Mouse (Mus musculus): Measurements from ENCODE around the gene Gm20388. TPM values are rescaled to one million over a fixed set of nuclear protein-coding genes. Genes with fewer than 3 reads are reported as not detected.
A peak's percentile ranks its signal among the peaks of the same experiment; 100 is the strongest.
"Not testable (repeated sequence)": the region's sequence is repeated elsewhere in the genome, so short reads cannot be mapped to it uniquely, and the experiment has no call there.

The Gm20388 gene
- polyA plus RNA-seq, 1 experiment from 2014 or later: 4.4 TPM

DNA sequence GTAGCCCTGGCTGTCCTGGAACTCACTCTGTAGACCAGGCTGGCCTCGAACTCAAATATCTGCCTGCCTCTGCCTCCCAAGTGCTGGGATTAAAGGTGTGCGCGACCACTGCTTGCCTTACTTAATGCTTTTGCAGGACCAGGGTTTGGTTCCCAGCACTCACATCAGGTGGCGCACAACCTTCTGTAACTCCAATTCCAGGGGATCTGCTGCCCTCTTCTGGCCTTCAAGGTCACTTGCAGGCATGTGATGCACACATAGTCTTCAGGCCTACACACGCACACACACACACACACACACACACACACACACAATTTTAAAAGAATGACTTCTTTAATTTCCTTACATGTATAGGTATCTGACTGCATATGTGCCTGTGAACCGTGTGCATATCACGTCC, 3890.2 kb downstream of the Gm20388 start:
- Histone ChIP-seq H3K9me3 (no peaks in the 10 kb centered on the region), H3K9ac (replicated peaks) (no peak overlapping the region), H3K36me3 (no peaks in the 10 kb centered on the region), H3K27ac (no peak overlapping the region), H3K4me1 (replicated peaks) (peaks cover 7% of the 10 kb centered on the region), H3K4me3 (replicated peaks) (no peak overlapping the region), H3K4me2 (replicated peaks) (no peak overlapping the region), H3K27me3 (no peaks in the 10 kb centered on the region)
- ATAC-seq: no peak
- 97% methylated on average over 7 of the region's 7 CpGs for WGBS

DNA sequence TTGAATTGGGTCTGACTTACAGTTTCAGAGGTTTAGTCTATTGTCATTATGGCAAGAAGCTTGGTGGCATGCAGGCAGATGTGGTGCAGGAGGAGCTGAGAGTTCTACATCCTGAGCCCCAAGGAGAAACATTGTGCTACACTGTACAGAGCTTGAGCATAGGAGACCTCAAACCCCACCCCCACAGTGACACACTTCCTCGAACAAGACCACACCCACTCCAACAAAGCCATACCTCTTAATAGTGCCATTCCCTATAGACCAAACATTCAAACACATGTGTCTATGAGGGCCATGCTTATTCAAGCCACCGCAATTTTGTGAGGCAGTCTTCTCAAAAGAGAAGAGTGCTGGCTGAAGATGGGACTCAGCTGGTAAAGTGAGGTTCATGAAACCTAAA, 3890.9 kb downstream of the Gm20388 start:
- Histone ChIP-seq H3K4me1 (replicated peaks) (peaks cover 10% of the 10 kb centered on the region), H3K36me3 (no peaks in the 10 kb centered on the region), H3K4me3 (replicated peaks) (no peak overlapping the region), H3K4me2 (replicated peaks) (no peak overlapping the region), H3K9ac (replicated peaks) (no peak overlapping the region), H3K9me3 (no peaks in the 10 kb centered on the region), H3K27ac (no peak overlapping the region), H3K27me3 (no peaks in the 10 kb centered on the region)
- whole genome bisulfite sequencing: 89% methylated on average over 2 of the region's 2 CpGs
- no peak for ATAC-seq

DNA sequence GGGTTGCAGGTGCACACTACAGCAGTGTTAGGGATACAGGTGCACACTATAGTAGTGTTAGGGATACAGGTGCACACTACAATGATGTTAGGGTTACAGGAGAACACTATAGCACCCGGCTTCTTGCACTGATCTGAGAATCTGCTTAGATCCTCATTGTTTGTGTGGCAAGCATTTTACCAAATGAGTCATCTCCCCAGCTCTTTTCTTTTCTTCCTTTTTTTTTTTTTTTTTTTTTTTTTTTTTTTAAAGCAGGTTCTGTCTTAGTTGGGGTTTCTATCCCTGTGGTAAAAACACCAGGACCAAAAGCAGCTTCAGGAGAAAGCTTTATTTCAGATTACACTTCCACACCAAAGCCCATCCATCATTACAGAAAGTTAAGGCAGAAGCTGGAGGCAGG, 3893.0 kb downstream of the Gm20388 start:
- Histone ChIP-seq H3K27ac (no peak overlapping the region), H3K9ac (replicated peaks) (no peak overlapping the region), H3K4me2 (replicated peaks) (no peak overlapping the region), H3K4me1 (replicated peaks) (peaks cover 29% of the 10 kb centered on the region), H3K4me3 (replicated peaks) (no peak overlapping the region), H3K36me3 (no peaks in the 10 kb centered on the region), H3K9me3 (no peaks in the 10 kb centered on the region), H3K27me3 (no peaks in the 10 kb centered on the region)
- ATAC-seq: no peak
- WGBS: 93% methylated on average over 1 of the region's 1 CpGs

- no peak overlapping the region for H3K4me3 ChIP-seq (replicated peaks)
Measured at GRCm38 (mm10) chr8:123804586-123804985, 3893.9 kb downstream of the Gm20388 start.

DNA sequence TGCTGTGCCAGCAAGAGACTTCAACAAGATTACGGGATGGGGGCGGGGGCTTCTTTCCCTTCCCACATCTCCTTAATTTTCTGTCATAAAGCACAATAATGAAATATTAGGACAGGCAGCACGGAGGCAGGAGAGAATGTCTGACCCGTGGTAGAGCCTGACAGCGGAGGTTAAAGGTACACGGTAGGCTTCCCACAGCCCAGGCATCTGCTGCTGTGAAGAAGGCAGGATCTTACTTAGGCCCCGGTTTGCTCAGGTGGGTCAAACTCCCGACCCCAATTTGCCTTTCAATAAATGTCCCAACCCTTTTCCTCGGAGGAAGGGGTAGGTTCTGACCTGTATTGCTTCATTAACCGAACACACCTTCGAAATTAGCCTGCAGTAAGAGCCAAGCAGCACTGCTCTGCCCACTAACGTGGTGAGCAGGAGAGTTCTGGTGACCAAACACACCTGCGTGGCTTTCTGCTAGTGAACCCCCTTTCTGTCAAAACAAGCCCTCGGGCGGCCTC, 3894.6 kb downstream of the Gm20388 start:
- ATAC-seq: peak; percentile 74
- Histone ChIP-seq H3K27me3 (no peaks in the 10 kb centered on the region), H3K4me3 (replicated peaks) (peak overlapping the region; percentile 63), H3K9ac (replicated peaks) (peak overlapping the region; percentile 80), H3K9me3 (no peaks in the 10 kb centered on the region), H3K4me1 (replicated peaks) (peaks cover 34% of the 10 kb centered on the region), H3K36me3 (no peaks in the 10 kb centered on the region), H3K27ac (peak overlapping the region; percentile 79), H3K4me2 (replicated peaks) (peak overlapping the region; percentile 83)
- 11% methylated on average over 15 of the region's 15 CpGs for WGBS

More at GRCm38 (mm10) chr8:123804586-123804985, 3893.9 kb downstream of the Gm20388 start:
- Histone ChIP-seq H3K9me3 (no peaks in the 10 kb centered on the region), H3K9ac (replicated peaks) (no peak overlapping the region), H3K36me3 (no peaks in the 10 kb centered on the region), H3K4me1 (replicated peaks) (peaks cover 34% of the 10 kb centered on the region), H3K27me3 (no peaks in the 10 kb centered on the region), H3K4me2 (replicated peaks) (no peak overlapping the region), H3K27ac (no peak overlapping the region)
- WGBS: 80% methylated on average over 7 of the region's 7 CpGs
- no peak for ATAC-seq

DNA sequence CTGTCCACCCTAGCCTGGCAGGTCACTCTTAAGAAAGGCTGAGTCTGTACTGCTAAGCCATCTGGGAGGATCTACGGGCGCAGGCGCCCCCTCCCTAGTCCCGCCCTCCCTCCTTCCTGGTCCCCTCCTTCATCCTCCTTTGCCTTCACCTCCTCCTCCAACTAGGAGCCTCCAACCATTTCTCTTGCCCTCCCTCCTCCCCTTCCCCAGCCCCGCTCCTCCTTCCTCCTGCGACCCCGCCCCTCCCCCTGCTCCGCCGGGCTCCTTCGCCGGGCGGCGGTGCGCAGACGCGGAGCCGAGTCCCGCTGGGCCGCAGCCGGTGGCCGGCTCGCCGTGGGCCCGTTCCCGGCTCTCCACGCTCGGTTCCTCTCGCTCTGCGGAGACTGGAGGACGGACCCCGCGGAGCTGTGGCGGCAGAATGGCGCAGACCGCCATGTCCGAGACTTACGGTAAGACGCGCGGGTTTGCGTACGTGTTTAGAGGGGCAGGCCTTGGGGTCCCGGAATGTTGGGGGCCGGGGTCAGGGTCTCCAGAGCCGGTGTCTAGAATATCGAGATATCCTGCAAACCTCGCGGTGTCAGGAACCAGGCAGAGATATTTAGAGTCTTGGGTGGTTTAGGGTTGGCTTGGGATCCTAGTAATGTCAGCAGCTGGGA, 3895.2 kb downstream of the Gm20388 start, which contains the start of gene Rab4a:
Rab4a (plus strand) TSS at position 268 of the 656 bp plus-strand sequence.
- Histone ChIP-seq H3K27me3 (no peaks in the 10 kb centered on the region), H3K4me1 (replicated peaks) (peaks cover 34% of the 10 kb centered on the region), H3K36me3 (no peaks in the 10 kb centered on the region), H3K4me3 (replicated peaks) (peak within 1 kb of the TSS; percentile 63), H3K9me3 (no peaks in the 10 kb centered on the region), H3K9ac (replicated peaks) (peak within 1 kb of the TSS; percentile 80), H3K27ac (peak within 1 kb of the TSS; percentile 79), H3K4me2 (replicated peaks) (peak within 1 kb of the TSS; percentile 83)
- under 1% methylated on average over 42 of the region's 48 CpGs for WGBS
- peak; percentile 95 for ATAC-seq

GRCm38 (mm10) chr8:123806374-123806935, 3895.8 kb downstream of the Gm20388 start:
- Histone ChIP-seq H3K9me3 (no peaks in the 10 kb centered on the region), H3K27me3 (no peaks in the 10 kb centered on the region), H3K9ac (replicated peaks) (peak overlapping the region; percentile 80), H3K27ac (peak overlapping the region; percentile 79), H3K36me3 (no peaks in the 10 kb centered on the region), H3K4me3 (replicated peaks) (peak overlapping the region; percentile 63), H3K4me1 (replicated peaks) (peaks cover 34% of the 10 kb centered on the region), H3K4me2 (replicated peaks) (peak overlapping the region; percentile 83)
- WGBS: under 1% methylated on average over 12 of the region's 12 CpGs
- ATAC-seq: peak; percentile 46; the same call in 1 of the 2 replicates

DNA sequence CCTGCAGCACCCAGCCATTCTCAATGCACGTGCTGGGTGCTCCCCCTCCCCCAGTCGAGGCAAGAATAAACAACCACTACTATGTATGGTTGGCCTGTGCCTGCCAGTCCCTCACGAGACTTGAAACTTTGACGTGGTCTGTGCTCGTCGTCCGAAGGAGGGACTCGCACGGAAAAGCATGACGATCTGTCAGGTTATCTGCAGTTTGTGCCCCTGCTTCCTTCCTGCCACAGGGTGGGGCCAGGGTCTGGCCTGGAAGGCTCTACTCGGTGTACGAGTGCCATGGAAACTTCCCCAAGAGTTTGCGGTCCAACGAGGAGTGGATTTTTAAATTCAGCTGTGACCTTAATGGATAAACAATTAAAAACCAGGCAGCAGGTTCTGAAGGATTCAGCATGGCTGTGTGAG, 3896.4 kb downstream of the Gm20388 start:
- H3K27me3 ChIP-seq: no peaks in the 10 kb centered on the region
- H3K4me3 ChIP-seq (replicated peaks): peak overlapping the region; percentile 63
- H3K9ac ChIP-seq (replicated peaks): peak overlapping the region; percentile 80
- peak overlapping the region; percentile 83 for H3K4me2 ChIP-seq (replicated peaks)
- H3K4me1 ChIP-seq (replicated peaks): peaks cover 34% of the 10 kb centered on the region
- no peak overlapping the region for H3K27ac ChIP-seq
- no peaks in the 10 kb centered on the region for H3K9me3 ChIP-seq
- WGBS: 8% methylated on average over 14 of the region's 14 CpGs
- ATAC-seq: 0 out of 2 replicates have a peak, but pooled peaks have one; percentile 18
- no peaks in the 10 kb centered on the region for H3K36me3 ChIP-seq

- no peaks in the 10 kb centered on the region for H3K36me3 ChIP-seq
- peak overlapping the region; percentile 63; the same call in 1 of the 2 replicates for H3K4me3 ChIP-seq (replicated peaks)
- H3K27ac ChIP-seq: no peak overlapping the region
- ATAC-seq: no peak
- no peaks in the 10 kb centered on the region for H3K27me3 ChIP-seq
- peaks cover 34% of the 10 kb centered on the region for H3K4me1 ChIP-seq (replicated peaks)
- 72% methylated on average over 6 of the region's 6 CpGs for WGBS
- H3K9me3 ChIP-seq: no peaks in the 10 kb centered on the region
- H3K4me2 ChIP-seq (replicated peaks): peak overlapping the region; percentile 83
- peak overlapping the region; percentile 80 for H3K9ac ChIP-seq (replicated peaks)
Measured at GRCm38 (mm10) chr8:123807852-123808573, 3897.4 kb downstream of the Gm20388 start.

GRCm38 (mm10) chr8:123808671-123809070, 3898.0 kb downstream of the Gm20388 start:
- H3K27ac ChIP-seq: no peak overlapping the region
- no peak overlapping the region for H3K4me3 ChIP-seq (replicated peaks)
- H3K36me3 ChIP-seq: no peaks in the 10 kb centered on the region
- no peaks in the 10 kb centered on the region for H3K27me3 ChIP-seq
- ATAC-seq: no peak
- H3K4me2 ChIP-seq (replicated peaks): no peak overlapping the region
- 78% methylated on average over 7 of the region's 7 CpGs for WGBS
- H3K9me3 ChIP-seq: no peaks in the 10 kb centered on the region
- no peak overlapping the region for H3K9ac ChIP-seq (replicated peaks)
- H3K4me1 ChIP-seq (replicated peaks): peaks cover 34% of the 10 kb centered on the region

- H3K27ac ChIP-seq; H3K9ac ChIP-seq (replicated peaks); H3K4me2 ChIP-seq (replicated peaks); H3K9me3 ChIP-seq; ATAC-seq; H3K36me3 ChIP-seq; H3K4me3 ChIP-seq (replicated peaks); H3K27me3 ChIP-seq: not testable (repeated sequence)
- peaks cover 34% of the 10 kb centered on the region for H3K4me1 ChIP-seq (replicated peaks)
- 80% methylated on average over 4 of the region's 4 CpGs for whole genome bisulfite sequencing
Measured at GRCm38 (mm10) chr8:123809342-123809741, 3898.7 kb downstream of the Gm20388 start.

- Histone ChIP-seq H3K27ac (no peak overlapping the region), H3K4me2 (replicated peaks) (no peak overlapping the region), H3K4me1 (replicated peaks) (peaks cover 17% of the 10 kb centered on the region), H3K27me3 (no peaks in the 10 kb centered on the region), H3K36me3 (peaks cover 11% of the 10 kb centered on the region; the same call in 1 of the 2 replicates), H3K9me3 (no peaks in the 10 kb centered on the region), H3K4me3 (replicated peaks) (no peak overlapping the region), H3K9ac (replicated peaks) (no peak overlapping the region)
- WGBS: 95% methylated on average over 5 of the region's 5 CpGs
- ATAC-seq: no peak
Measured at GRCm38 (mm10) chr8:123812227-123812626, 3901.6 kb downstream of the Gm20388 start.

Measured in midbrain, embryonic 13.5 days (tissue).